Mouse (Mus musculus) cerebral cortex, adult 2 months (tissue): ENCODE data around the gene Fam207a.

Experiments
- WGBS: fragments of 180-500 bp; shearing (Covaris S2); methylation state at CpG from one replicate; pipeline ENCODE4 v1.1.7; 2018; 5-methylcytosine and 5-hydroxymethylcytosine counted together

Fam207a gene

GRCm38 (mm10) chr10:77502967-77503922 lies 12.3 kb downstream of the Fam207a start:
- WGBS, result 73% methylated on average over 25 of the region's 25 CpGs

GRCm38 (mm10) chr10:77500636-77501035 lies 14.9 kb downstream of the Fam207a start:
- 89% methylated on average over 14 of the region's 14 CpGs for WGBS

GRCm38 (mm10) chr10:77498254-77498653 lies 17.3 kb downstream of the Fam207a start:
- WGBS, result 90% methylated on average over 6 of the region's 6 CpGs

GRCm38 (mm10) chr10:77497185-77497584 lies 18.4 kb downstream of the Fam207a start:
- WGBS, result 94% methylated on average over 13 of the region's 13 CpGs

- 94% methylated on average over 3 of the region's 3 CpGs for WGBS
These were observed 22.7 kb downstream of the Fam207a start for GRCm38 (mm10) chr10:77492885-77493284.

GRCm38 (mm10) chr10:77491585-77491984 lies 24.0 kb downstream of the Fam207a start:
- WGBS, result 37% methylated on average over 6 of the region's 6 CpGs

- WGBS, result 94% methylated on average over 7 of the region's 7 CpGs
These were observed 27.4 kb downstream of the Fam207a start for GRCm38 (mm10) chr10:77488168-77488567.

GRCm38 (mm10) chr10:77485786-77486185 lies 29.8 kb downstream of the Fam207a start:
- WGBS, result 86% methylated on average over 3 of the region's 3 CpGs

GRCm38 (mm10) chr10:77484205-77484935 lies 31.2 kb downstream of the Fam207a start:
- 53% methylated on average over 18 of the region's 18 CpGs for WGBS

- WGBS, result 100% methylated on average over 1 of the region's 1 CpGs
These were observed 35.6 kb downstream of the Fam207a start for GRCm38 (mm10) chr10:77479972-77480371.

- 79% methylated on average over 3 of the region's 3 CpGs for WGBS
These were observed 38.7 kb downstream of the Fam207a start for GRCm38 (mm10) chr10:77476907-77477306.

- 55% methylated on average over 5 of the region's 5 CpGs for WGBS
These were observed 43.4 kb downstream of the Fam207a start for GRCm38 (mm10) chr10:77472188-77472587.

- 65% methylated on average over 7 of the region's 7 CpGs for WGBS
These were observed 44.1 kb downstream of the Fam207a start for GRCm38 (mm10) chr10:77471512-77471911.

GRCm38 (mm10) chr10:77470763-77471162 lies 44.8 kb downstream of the Fam207a start:
- WGBS, result 84% methylated on average over 3 of the region's 3 CpGs

- 84% methylated on average over 4 of the region's 4 CpGs for WGBS
These were observed 46.9 kb downstream of the Fam207a start for GRCm38 (mm10) chr10:77468675-77469074.

GRCm38 (mm10) chr10:77467407-77467806 lies 48.2 kb downstream of the Fam207a start:
- 51% methylated on average over 6 of the region's 6 CpGs for WGBS

GRCm38 (mm10) chr10:77465902-77466301 lies 49.7 kb downstream of the Fam207a start:
- WGBS, result 43% methylated on average over 5 of the region's 5 CpGs

GRCm38 (mm10) chr10:77464181-77464936 lies 51.2 kb downstream of the Fam207a start:
- WGBS, result 56% methylated on average over 10 of the region's 10 CpGs

GRCm38 (mm10) chr10:77461161-77461560 lies 54.4 kb downstream of the Fam207a start:
- WGBS, result 81% methylated on average over 8 of the region's 8 CpGs

- 85% methylated on average over 3 of the region's 3 CpGs for WGBS
These were observed 57.9 kb downstream of the Fam207a start for GRCm38 (mm10) chr10:77457701-77458100.

GRCm38 (mm10) chr10:77456507-77456906 lies 59.1 kb downstream of the Fam207a start:
- WGBS, result 70% methylated on average over 7 of the region's 7 CpGs
